Mouse (Mus musculus) erythroblast, embryonic 14.5 days (primary cell): ENCODE results near the gene Myo18a.

Experiments
- GATA1 ChIP-seq: IDR thresholded peaks from 2 replicates; pipeline ENCODE4 v1.6.1; 2012; ENCODE audit warnings: low read length, inconsistent platforms, mixed read lengths
- TAL1 ChIP-seq: IDR thresholded peaks from 3 replicates; pipeline ENCODE4 v1.6.1; 2012; ENCODE audit warnings: low read length, inconsistent platforms, mixed read lengths

- TF ChIP-seq TAL1 (no peak), GATA1 (no peak)
Measured at GRCm38 (mm10) chr11:77851483-77852010, 88.5 kb downstream of the Myo18a start.
